Mouse (Mus musculus): Measurements from ENCODE around the gene Srebf2.

DNA sequence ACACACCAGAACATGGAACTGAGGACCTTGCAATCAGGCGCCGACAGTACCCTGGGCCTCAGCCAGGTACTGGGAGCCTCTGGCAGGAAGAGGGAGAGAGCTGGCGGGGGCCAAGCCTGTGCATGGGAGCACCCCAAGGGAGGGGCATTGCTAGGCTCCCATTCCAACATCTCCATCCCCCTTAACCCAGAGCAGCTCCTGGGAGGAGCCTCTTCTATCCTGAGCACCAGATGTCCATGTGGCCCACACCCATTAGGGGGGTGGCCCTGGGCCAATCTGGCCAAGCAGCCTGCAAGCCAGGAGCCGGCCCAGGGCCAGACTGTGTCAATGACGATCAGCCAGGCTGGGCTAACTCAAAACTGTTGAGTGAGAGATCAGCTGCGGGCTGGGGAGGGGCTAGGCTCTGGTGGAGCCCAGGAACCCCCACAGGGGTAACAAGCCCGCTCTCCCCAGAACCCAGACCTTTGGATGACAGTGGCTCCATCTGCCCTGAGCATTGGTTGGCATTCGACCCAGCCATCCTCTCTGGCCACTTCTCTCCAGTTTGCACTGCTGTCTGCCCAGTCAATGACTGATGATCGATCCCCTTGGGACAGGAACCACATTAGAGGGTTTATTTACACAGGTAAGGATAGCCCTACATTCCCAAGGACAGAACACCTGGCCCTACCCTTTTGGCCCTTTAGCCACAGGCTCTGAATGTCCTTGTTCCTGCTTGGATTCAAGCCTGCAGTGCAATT lies 59.6 kb downstream of the Srebf2 start:
- TF ChIP-seq POLR2A (IDR thresholded peaks at IDR 0.05; ENCODE audit: low read depth, low read length): no peak
- no peak for TF ChIP-seq CTCF (IDR thresholded peaks at IDR 0.05; ENCODE audit: extremely low read depth, insufficient read length, insufficient replicate concordance, low read depth, low read length)
